Mouse (Mus musculus) layer of hippocampus, postnatal 14 days (tissue): Measurements from ENCODE around the gene Aspg. TPM values are rescaled to one million over a fixed set of nuclear protein-coding genes. Genes with fewer than 3 reads are reported as not detected.
A peak's percentile ranks its signal among the peaks of the same experiment; 100 is the strongest.

Source experiments
- DNase-seq, 2 experiments: peaks; one replicate each; pipeline ENCODE4 v3.0.0; 2021 to 2022; ENCODE audit warnings: low spot score in 2 of 2, mixed read lengths in 1 of 2
- total RNA-seq, 2 experiments: library from RNA; stranded (reverse); gene quantifications; 2 replicates each; pipeline ENCODE4 v1.2.3; 2021

Aspg gene
- total RNA-seq, 2 experiments from 2014 or later, result 4.2 to 4.7 TPM

DNA sequence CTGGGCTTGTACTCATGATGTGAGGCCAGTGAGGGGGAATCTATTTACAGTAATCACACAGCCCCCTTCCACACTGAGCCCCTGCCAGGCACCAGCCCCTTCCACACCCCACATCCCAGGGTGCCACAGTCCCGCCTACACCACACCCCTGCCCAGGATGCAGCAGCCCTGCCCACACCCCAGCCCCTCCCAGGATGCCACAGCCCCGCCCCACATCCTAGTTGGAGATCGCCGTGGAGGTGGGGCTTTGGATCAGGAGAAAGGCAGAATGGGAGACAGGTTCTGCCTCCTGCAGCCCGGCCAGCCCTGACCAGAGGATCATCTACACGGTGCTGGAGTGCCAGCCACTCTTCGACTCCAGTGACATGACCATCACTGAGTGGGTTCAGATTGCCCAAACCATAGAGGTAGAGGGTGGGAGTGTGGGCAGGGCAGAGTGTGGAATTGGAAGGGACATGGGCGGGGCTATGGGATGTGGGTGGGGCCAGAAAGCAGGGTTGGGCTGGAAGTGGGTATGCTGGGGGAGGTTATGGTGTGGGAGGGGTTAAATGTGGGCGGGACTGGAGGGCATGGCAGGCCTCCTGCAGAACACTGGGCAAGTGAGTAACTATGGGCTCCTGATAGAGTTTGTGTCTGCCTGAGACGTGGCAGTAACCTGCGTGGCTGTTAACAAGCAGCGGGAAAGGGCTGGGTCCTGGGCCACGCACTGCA is 6.4 kb downstream of the Aspg start:
- no peak for DNase-seq

- peak; percentile 78 to 84 for DNase-seq
Measured at GRCm38 (mm10) chr12:112113710-112114109, 7.2 kb downstream of the Aspg start.

DNA sequence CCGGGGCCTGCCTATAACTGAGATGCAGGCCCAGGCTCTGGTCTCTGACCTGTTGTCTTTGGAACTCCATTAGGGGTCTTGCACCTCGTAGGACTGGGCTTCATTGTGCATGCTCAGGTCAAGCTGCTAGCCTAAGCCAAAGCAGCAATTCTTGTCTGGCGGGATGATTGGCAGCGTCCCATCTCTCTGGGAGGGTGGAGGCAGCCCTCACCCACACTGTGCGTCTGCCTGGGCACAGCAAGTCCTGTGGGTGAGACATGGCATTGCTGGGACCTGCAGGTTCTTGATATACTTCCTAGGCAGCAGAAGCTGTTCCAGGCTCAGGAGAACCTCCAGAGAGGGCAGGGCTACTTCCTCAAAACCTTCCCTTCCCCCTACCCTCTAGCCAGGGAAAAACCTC is 10.5 kb downstream of the Aspg start:
- DNase-seq, result no peak

DNA sequence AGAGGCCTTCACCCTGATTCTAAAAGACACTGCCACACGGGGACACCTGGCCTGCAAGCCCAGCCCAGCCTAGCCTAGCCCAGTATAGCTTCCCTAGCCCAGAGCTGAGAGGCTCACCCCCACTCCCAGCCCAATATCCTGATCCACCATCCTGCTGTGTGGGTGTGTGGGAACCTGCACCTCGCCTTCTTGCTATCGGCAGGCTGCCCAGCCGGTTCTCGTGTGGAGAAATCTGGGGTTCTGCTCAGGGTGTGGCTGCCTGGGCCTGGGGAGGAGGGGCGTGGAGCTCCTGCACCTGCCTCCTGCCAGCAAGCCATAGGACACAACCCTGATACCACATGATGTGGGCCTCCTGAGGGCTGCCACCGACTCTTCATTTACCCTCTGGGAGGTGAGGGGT is 11.2 kb downstream of the Aspg start:
- peak; percentile 38 to 50 for DNase-seq

- no peak for DNase-seq
Measured at GRCm38 (mm10) chr12:112121188-112121587, 14.7 kb downstream of the Aspg start.

DNA sequence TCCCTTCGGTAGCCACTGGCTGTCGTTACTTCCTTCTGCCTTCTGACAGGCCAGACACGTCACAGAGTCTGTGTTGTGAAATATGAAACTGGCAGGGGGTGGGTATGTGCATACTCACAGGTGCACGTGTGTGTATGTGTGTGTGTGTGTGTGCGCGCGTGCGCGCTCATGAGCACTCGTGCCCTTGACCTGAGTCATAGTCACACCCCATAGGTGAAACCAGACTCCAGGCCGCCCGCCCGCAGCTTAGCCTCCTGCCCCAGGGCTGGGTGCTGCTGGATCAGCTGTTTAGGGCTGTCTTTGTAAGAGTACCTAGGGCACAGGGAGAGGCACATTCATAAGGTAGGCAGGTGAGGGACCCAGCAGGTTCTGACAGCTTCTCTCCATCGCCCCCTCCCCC is 19.4 kb downstream of the Aspg start:
- DNase-seq, result no peak

DNA sequence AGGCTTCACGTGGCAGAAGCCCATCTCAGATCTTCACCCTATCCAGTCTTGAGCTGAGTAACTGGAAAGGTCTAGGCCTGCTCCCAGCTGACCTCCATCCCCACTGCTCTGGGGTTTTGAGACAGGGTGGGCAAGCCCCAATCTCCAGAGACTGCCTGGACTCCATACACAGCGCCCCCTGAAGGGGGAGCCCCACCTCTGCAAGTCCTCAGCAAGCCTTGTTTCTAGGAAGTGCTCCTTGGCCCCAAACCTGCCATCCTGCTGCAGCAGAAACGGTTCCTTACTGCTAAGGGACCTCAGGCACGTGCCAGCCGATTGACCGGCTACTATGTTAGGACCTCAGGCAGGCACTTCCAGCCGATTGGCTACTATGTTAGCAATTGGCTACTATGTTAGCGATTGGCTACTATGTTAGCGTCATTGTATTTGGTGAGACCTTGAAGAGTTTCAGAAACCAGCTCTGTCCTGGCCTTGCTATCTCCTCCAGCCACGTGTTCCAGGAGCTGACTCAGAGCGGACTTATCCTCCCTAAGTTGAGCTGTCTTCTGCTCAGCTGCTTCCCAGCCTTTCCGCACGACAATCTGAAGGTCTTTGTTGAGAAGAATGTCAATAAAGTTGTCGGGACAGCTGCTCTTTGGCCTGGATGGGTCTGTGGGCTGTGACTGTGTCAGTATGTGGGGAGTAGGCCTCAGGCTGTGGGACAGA is 20.6 kb downstream of the Aspg start:
- DNase-seq, result no peak

DNA sequence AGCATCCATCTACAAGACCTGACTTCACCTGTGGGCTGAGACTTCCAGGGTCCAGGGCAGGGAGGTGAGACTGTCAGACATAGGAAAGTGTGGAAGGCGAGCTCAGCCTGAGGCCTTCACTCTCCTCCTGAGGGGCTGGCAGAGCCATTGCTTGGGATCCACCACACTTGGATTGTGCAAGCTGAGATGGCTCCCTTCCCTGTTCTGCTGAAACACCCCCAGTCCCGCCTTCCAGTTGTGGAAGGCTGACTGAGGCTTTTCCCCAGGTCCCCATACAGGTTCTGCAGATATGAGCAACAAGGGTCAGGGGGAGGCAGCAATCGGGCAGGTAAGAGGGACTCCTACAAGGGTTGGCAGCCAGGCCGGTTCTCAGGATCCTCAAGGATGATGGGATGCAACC is 22.0 kb downstream of the Aspg start:
- no peak for DNase-seq

DNA sequence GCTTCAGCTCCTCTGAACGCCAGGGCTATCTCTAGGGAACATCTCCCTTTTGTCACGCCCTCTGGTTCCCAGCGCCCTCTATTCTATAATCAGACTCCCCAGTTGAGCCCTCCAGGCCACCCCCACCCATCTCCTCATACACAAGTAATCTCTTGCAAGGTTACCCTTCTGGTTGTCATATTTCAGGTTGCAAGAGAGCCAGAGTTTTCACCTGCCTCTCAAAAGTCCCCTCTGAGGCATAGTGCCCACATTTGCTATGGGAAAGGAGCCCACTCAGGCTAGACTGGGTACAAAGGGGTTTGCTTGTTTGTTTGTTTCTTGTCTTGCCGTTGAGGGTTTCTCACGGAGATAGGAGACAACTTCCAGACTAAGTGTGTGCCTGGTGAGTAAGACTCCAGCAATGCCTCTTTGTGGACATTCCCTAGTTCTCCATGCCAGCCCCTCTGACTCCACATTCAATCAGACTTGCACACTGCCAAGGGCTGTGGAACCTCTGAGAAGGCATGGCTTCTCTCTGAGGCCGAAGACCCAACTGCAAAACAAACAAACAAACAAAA is 22.9 kb downstream of the Aspg start:
- no peak for DNase-seq

DNA sequence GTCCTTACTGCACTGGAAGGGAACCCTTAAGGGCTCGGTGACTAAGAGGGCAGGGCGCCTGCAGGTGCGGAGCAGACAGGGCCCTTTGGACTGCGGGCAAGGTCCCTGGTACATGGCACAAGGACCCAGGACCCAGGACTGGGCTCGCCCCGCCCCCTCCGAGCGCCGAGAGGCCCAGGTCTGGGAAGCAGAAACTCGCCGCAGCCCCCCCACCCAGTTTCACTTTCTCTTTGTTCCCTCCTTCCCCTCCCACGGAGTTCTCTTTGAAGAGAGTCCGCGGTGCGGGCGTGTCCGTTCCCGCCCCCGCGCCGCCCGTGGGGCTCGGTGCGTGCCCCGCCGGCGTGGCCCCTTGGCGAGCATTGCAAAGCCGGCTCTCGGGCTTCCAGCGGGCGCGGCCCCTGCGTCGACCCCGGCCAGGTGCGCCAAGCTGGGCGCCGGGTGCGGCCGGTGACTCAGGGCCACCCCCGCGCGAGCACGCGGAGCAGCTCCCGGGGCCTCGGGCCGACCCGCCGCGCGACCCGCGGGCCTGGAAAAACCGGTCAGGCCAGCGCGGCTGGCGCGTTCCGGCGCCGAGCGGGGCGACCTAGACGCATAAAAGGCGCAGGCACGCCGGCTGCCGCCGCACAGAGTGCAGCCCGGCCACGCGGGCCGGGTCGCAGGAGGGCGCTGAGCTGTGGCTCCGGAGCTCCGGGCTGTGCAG is 23.8 kb downstream of the Aspg start:
- DNase-seq, result peak in 1 of 2 experiments; percentile 14

DNA sequence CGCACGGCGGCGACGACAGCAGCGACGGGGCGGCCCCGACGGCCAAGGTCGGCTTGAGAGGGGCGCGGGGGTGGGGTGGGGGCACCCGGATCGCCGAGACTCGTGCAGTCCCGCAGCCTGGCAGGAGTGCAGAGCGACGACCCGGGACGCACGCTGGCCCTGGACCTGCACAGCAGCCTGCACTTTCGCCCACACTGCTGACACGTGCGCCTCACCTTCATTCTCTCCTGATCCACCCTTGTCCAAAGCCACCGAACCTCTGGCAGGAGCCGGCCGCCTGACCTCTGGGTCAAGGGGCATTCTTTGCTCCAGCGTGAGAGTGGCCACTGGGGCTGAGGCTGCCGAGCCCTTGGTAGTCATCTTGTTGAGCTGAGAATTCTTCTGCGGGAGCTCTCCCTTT is 24.5 kb downstream of the Aspg start:
- DNase-seq, result no peak

- peak in 1 of 2 experiments; percentile 51 for DNase-seq
Measured at GRCm38 (mm10) chr12:112140231-112140630, 33.8 kb downstream of the Aspg start.

- DNase-seq, result no peak
Measured at GRCm38 (mm10) chr12:112140745-112141144, 34.3 kb downstream of the Aspg start.

DNA sequence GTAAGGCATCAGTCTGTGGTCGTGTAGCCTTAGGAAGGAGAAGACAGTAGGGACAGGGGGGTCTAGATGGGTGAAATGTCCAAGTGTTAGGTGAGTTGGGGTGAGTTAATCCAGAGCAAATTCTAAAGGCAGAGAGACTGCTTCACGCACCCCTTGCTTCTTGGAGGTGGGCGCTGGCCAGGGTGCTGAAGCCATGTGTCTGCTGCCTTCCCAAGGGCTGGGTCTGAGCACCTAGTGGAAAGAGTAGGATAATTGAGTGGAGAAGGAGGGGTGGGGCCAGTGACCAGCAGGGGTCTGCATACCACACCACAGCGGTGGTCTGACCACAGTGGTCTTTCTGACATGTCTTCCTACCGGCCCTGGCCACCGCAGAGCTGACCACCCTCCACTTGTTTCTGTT is 34.8 kb downstream of the Aspg start:
- DNase-seq, result no peak

DNA sequence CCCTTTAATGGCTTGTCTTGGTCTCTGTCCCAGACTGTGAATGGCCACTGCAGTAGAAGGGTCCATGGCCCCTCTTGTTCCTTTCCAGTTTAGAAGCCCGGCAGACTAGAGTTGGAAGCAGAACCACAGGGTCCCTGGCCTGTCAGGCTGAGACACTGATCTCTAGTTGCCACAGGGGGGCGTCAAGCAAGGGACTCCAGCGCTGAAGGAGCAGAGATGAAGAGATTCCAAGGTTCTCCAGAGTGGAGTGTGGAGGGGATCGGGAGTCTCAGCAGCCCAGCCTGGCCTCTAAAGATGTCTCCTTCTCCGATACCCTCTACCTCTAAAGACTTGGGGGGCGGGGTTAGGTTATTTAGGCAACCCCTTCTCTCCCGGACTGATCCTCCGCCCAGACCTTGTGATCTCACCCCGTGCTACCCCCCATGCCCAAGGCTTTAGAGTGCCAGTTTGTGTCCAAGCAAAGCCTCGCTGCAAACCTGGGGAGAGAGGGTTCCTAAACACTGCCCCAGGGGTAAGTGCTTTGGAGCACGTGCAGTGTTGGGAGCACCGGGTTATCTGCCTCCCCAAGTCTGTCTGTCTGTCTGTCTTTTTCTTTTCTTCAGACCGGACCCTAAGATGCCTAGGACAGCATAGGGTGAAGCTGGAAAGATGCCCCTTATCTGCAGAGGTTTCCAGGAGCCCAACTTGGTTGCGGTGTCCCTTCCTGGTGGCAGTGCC is 36.8 kb downstream of the Aspg start:
- no peak for DNase-seq

- no peak for DNase-seq
Measured at GRCm38 (mm10) chr12:112143833-112144201, 37.3 kb downstream of the Aspg start.

GRCm38 (mm10) chr12:112144377-112145115 is 38.1 kb downstream of the Aspg start:
- no peak for DNase-seq

- peak; percentile 83 to 85 for DNase-seq
Measured at GRCm38 (mm10) chr12:112145211-112145874, 38.9 kb downstream of the Aspg start.

GRCm38 (mm10) chr12:112145875-112146651 is 39.6 kb downstream of the Aspg start, which contains the start of gene Kif26a:
Gene Kif26a (plus strand): TSS chr12:112146208.
- no peak for DNase-seq
